Mouse (Mus musculus) cerebellum, adult (tissue): ENCODE data around the gene Caprin1.

ENCODE experiments used
- ATAC-seq: cut with Nextera tagmentation; 2 replicates; pipeline ENCODE4 v1.9.2; 2017; ENCODE audit warnings: mild to moderate bottlenecking, moderate library complexity, mixed read lengths; ENCODE audit not compliant: insufficient number of reproducible peaks, low FRiP score, low TSS enrichment

The Caprin1 gene

DNA sequence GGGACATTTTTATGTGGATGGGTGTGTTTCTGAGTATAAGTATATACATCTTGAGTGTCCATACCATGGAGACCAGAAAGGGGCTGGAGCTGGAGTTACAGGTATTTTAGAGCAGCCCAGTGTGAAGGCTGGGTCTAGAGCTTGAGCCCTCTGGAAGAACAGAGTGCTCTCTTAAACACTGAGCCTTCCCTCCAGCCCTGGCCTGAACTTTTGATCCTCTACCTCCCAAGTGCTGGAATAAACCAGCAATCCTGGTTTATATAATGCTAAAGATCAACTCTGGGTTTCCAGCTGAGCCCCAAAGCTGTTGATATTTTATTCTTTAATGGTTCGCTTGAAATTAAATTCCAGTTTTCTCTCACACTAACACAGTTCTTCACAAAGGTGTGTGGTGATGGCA is 5.0 kb upstream of the Caprin1 start:
- no peak for ATAC-seq

- peak; percentile 70 for ATAC-seq
Measured at GRCm38 (mm10) chr2:103796861-103797466, 485 bp downstream of the Caprin1 start.

- ATAC-seq = peak; percentile 52; the same call in 1 of the 2 replicates
Measured at GRCm38 (mm10) chr2:103796211-103796860, 1.1 kb downstream of the Caprin1 start.

GRCm38 (mm10) chr2:103795843-103796210 is 1.6 kb downstream of the Caprin1 start:
- ATAC-seq = no peak

DNA sequence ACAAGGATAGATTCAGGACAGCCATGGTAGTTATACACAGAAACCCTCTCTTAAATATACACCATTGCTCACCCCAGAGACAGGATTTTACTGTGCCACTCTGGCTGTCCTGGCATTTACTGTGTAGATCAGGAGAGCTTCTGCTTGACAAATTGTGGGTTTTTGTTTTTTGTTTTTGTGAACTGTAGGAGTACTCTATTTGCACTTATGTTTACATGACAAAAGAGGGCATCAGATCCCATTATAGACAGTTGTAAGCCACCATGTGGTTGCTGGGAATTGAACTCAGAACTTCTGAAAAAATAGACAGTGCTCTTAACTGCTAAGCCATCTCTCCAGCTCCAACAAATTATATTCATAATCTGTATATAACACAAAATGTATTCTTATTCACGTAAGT is 5.4 kb downstream of the Caprin1 start:
- no peak for ATAC-seq

DNA sequence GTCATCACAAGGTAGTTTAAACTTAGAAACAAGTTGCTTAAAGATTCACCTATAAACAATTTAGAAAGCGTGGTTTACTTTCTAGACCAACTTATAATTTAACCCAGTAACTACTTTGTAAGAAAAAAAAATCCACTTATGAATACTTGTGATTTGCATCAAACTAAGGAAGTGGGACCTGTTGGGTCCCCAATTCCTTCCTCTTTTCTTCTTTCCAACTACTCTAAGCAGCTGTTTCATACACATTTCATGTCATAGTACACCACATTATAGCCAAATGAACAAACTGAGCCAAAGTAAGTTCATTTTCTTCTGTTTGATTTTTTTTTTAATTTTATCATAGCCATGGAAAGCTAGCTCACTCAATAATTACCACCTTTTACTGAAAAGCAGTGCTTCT is 11.7 kb downstream of the Caprin1 start:
- no peak for ATAC-seq

- ATAC-seq = no peak
Measured at GRCm38 (mm10) chr2:103784621-103785020, 12.8 kb downstream of the Caprin1 start.

DNA sequence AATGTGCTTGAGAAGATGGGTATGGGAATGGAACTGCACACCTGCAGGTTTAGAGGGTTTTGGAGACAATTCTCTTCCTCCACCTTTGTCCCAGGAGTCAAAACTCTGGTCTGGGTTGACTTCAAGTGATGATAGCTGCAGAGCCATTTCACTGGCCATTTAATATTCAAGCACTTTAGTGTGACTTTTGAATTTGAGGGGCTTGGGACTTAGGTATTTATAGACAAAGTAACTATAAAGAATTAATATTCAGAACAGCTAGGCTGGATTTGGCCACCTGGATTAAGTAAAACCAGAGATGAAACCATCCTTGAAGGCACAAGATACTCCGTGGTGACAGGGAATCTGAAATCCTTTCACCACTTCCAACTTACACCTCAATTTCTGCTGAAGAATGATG is 35.0 kb downstream of the Caprin1 start:
- ATAC-seq = no peak

GRCm38 (mm10) chr2:103761993-103762392 is 35.5 kb downstream of the Caprin1 start:
- no peak for ATAC-seq

- ATAC-seq = peak; percentile 95
Measured at GRCm38 (mm10) chr2:103760906-103761716, 36.3 kb downstream of the Caprin1 start, which contains the start of gene Nat10. Gene Nat10 (minus strand): TSS chr2:103761270.

DNA sequence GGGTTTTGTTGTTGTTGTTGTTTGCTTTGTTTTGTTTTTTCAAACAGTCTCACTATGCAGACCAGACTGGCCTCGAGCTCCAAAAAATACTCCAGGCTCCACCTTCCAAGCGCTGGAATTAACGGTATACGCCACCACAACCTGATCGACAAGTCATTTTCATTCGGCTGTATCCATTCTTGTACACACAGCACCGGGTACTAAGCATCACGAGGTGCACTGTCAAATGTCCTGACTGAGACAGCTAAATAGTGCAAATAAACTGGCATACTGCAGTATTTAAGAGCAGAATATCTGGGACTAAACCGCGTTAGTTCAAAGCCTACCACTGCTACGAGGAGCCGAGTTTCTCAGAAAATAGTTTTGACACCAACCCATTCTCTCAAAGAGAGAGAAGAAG is 37.0 kb downstream of the Caprin1 start:
- peak; percentile 15; the same call in 1 of the 2 replicates for ATAC-seq

DNA sequence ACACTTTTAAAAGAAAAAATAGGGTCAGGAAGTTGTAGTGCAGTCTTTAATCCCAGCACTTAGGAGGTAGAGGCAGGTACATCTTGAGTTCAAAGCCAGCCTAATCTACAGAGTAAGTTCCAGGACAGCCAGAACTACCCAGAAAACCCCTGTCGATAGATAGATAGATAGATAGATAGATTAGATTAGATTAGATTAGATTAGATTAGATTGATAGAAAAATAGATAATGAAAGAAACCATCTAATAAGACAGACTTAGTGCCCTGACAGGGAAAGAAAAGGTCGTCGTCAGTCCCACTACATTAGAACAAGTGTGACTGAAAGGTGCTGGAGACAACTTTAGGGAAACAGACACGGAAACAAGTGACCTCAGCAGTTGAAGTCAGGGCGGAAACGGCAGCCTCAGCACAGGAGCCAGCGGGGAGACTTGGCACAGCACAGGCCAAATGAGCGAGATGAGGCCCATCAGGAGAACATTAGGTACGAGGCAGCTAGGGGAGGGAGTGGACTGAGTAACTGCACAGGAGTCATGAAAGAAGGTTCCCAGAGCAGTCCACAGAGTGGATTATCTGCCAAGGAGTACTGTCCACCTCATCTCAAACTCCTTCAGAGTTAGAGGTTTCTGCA is 41.9 kb downstream of the Caprin1 start:
- no peak for ATAC-seq

- no peak for ATAC-seq
Measured at GRCm38 (mm10) chr2:103754614-103755013, 42.8 kb downstream of the Caprin1 start.

- ATAC-seq = no peak
Measured at GRCm38 (mm10) chr2:103751771-103752170, 45.7 kb downstream of the Caprin1 start.

- no peak for ATAC-seq
Measured at GRCm38 (mm10) chr2:103749091-103749490, 48.4 kb downstream of the Caprin1 start.

GRCm38 (mm10) chr2:103747891-103748290 is 49.6 kb downstream of the Caprin1 start:
- ATAC-seq = no peak

- ATAC-seq = no peak
Measured at GRCm38 (mm10) chr2:103746761-103747160, 50.7 kb downstream of the Caprin1 start.

- ATAC-seq = no peak
Measured at GRCm38 (mm10) chr2:103746096-103746495, 51.4 kb downstream of the Caprin1 start.

DNA sequence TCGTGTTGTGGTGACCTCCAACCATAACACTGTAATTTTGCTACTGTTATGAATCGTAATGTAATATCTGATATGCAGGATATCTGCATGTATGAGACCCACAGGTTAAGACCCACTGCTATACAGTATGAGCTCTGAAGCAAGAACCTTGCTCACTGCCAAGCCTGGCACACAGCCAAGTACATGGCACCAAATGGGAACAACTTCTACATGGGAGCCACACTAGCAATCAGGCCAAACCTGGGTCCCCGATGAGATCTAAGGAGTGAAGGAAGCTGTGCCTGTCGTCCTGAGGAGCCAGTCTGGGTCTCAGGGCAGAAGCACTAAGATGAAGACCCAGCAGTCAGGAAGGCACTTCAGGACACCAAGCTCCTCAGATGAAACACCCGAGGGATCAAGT is 52.0 kb downstream of the Caprin1 start:
- ATAC-seq = no peak

- peak; percentile 69 for ATAC-seq
Measured at GRCm38 (mm10) chr2:103743988-103744387, 53.5 kb downstream of the Caprin1 start.

DNA sequence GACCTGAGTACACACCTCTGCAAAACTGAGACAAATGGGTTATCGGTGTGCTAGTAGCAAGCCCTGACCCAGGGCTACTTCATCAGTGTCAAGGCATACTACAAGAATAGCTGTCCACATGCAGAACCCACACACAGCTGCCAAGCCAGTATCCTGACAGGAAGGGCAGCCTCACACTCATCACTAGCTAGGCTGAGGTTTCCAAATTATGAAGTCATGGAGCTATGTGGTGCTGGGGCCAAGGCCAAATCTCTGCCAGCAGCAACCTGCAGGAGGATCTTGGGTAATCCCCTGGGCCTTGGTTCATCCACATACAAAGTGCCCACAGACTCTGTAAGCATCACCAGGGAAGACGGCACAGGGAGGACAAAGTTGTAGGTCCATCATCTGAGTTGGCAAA is 53.9 kb downstream of the Caprin1 start:
- no peak for ATAC-seq
